Mouse (Mus musculus) embryonic facial prominence, embryonic 13.5 days (tissue): ENCODE measurements around the gene Abhd17a. TPM values are rescaled to one million over a fixed set of nuclear protein-coding genes. Genes with fewer than 3 reads are reported as not detected.
A peak's percentile ranks its signal among the peaks of the same experiment; 100 is the strongest.

Source experiments
- ATAC-seq: fragments of 200-750 bp; cut with Nextera tagmentation; 2 replicates; pipeline ENCODE4 v1.8.0; 2017; ENCODE audit warnings: low read depth; ENCODE audit not compliant: insufficient number of reproducible peaks, insufficient read depth, low FRiP score, low TSS enrichment
- H3K27ac ChIP-seq: fragments of 300-500 bp; sonication (generic); 2 replicates; pipeline ENCODE4 v1.5.1; 2015; ENCODE audit warnings: moderate library complexity, mild to moderate bottlenecking, inconsistent platforms
- H3K27me3 ChIP-seq: fragments of 300-500 bp; sonication (generic); 2 replicates; pipeline ENCODE4 v1.6.1; 2015; ENCODE audit warnings: mild to moderate bottlenecking, inconsistent platforms
- H3K36me3 ChIP-seq: fragments of 300-500 bp; sonication (generic); 2 replicates; pipeline ENCODE4 v1.6.1; 2015; ENCODE audit warnings: mild to moderate bottlenecking, inconsistent platforms
- H3K4me1 ChIP-seq: fragments of 300-500 bp; sonication (generic); 2 replicates; pipeline ENCODE4 v1.6.1; 2015; ENCODE audit warnings: inconsistent platforms
- H3K4me2 ChIP-seq: fragments of 300-500 bp; sonication (generic); 2 replicates; pipeline ENCODE4 v1.6.1; 2015; ENCODE audit warnings: moderate library complexity, mild to moderate bottlenecking, inconsistent platforms
- H3K4me3 ChIP-seq: fragments of 300-500 bp; sonication (generic); 2 replicates; pipeline ENCODE4 v1.5.1; 2015; ENCODE audit warnings: mild to moderate bottlenecking, inconsistent platforms
- H3K9ac ChIP-seq: fragments of 300-500 bp; sonication (generic); 2 replicates; pipeline ENCODE4 v1.6.1; 2015; ENCODE audit warnings: mild to moderate bottlenecking, inconsistent platforms
- H3K9me3 ChIP-seq: fragments of 300-500 bp; sonication (generic); 2 replicates; pipeline ENCODE4 v1.6.1; 2016; ENCODE audit warnings: inconsistent platforms
- WGBS: fragments of 180-500 bp; shearing (Covaris S2); methylation state at CpG from one replicate; pipeline ENCODE4 v1.1.7; 2015; ENCODE audit warnings: mixed read lengths; 5-methylcytosine and 5-hydroxymethylcytosine counted together
- polyA plus RNA-seq: library from polyadenylated mRNA; unstranded; fragments of >200 nt; fragmentation: Nextera tagmentation; extraction: Ambion mirVana; gene quantifications from 2 replicates; pipeline ENCODE4 v1.2.1, GENCODE M21; 2015

Abhd17a gene
- polyA plus RNA-seq, 1 experiment from 2014 or later = 85.3 TPM

- Histone ChIP-seq H3K27me3 (no peaks in the 10 kb centered on the region), H3K4me1 (peaks cover 65% of the 10 kb centered on the region), H3K9ac (no peak overlapping the region), H3K4me3 (no peak overlapping the region), H3K4me2 (no peak overlapping the region), H3K36me3 (peaks cover 14% of the 10 kb centered on the region), H3K9me3 (no peaks in the 10 kb centered on the region), H3K27ac (no peak overlapping the region)
- 84% methylated on average over 2 of the region's 2 CpGs for WGBS
- ATAC-seq = no peak
These were observed 17.7 kb downstream of the Abhd17a start for GRCm38 (mm10) chr10:80572477-80572876.

DNA sequence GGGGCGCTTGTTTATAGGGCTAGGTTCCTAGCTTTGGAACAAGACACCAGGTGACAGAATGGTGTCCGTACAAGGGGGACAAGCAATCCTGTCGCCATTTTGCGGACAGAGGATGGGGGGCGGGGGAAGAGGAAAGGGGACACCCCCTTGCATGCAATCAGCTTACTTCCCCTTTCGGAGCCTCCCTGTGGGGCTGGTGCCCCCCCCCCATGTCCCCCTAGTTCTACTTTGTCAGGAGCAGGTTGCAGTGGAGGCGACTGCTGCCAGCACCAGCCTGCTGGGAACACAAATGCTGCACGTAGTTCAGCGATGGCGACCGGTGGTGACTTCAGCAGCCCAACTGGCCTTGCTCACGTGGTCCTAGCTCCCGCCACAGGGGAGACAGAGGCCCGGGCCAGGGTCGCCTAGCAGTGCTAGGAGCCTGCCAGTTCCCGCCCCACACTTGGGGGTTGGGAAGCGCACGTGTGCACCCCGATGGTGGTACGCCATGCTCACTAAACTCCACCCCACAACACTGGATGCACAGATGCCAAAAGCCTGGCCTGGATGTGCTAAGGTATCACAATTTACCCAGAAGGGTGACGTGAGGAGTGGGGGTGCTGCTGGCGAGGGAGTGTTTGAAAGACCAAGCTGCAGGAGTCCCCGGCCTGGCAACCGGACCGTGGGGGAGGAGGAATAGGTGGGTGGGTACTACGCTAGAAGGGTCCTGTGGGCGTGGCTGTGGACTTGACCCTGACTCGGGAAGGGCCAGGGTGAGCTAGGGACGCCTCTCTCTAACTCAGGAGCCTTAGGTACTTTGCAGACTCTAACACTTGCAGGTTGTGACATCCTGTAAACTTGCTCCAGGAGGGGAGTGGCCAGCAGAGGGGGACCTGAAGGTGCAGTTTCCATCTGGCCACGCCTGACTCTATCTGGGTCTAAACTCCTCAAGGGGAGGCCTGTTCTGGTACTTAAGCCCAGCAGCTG lies 19.0 kb downstream of the Abhd17a start:
- peaks cover 18% of the 10 kb centered on the region for H3K36me3 ChIP-seq
- peak overlapping the region; percentile 55; the same call in 1 of the 2 replicates for H3K27ac ChIP-seq
- ATAC-seq = no peak
- H3K9ac ChIP-seq = peak overlapping the region; percentile 65
- H3K4me3 ChIP-seq = peak overlapping the region; percentile 20
- no peaks in the 10 kb centered on the region for H3K9me3 ChIP-seq
- peak overlapping the region; percentile 51 for H3K4me2 ChIP-seq
- 22% methylated on average over 30 of the region's 30 CpGs for WGBS
- no peaks in the 10 kb centered on the region for H3K27me3 ChIP-seq
- H3K4me1 ChIP-seq = peaks cover 72% of the 10 kb centered on the region

DNA sequence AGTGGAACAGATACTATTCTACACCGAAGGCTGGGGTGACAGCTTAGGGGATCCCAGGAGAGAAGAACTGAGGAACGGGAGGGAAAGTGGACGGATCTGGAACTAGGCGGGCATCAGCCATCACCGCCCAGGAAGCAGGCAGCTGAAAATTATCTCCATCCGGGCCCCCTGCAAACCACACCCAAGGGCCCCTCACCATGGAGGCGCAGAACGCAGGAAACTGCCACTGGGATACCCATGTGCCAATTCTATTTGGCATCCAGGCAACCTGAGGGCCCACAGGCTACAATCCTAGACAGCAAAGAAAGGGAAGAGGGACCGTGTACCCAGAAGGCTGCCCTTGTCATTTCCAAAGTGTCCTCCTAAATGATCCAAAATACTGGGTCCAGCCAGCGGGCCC lies 19.7 kb downstream of the Abhd17a start:
- H3K4me2 ChIP-seq = peak overlapping the region; percentile 51
- WGBS = 86% methylated on average over 10 of the region's 10 CpGs
- no peaks in the 10 kb centered on the region for H3K27me3 ChIP-seq
- H3K9me3 ChIP-seq = no peaks in the 10 kb centered on the region
- peaks cover 65% of the 10 kb centered on the region for H3K4me1 ChIP-seq
- H3K9ac ChIP-seq = peak overlapping the region; percentile 65; the same call in 1 of the 2 replicates
- 0 out of 2 replicates have a peak overlapping the region, but pooled peaks have one; percentile 20 for H3K4me3 ChIP-seq
- peaks cover 18% of the 10 kb centered on the region for H3K36me3 ChIP-seq
- ATAC-seq = no peak
- 0 out of 2 replicates have a peak overlapping the region, but pooled peaks have one; percentile 55 for H3K27ac ChIP-seq

DNA sequence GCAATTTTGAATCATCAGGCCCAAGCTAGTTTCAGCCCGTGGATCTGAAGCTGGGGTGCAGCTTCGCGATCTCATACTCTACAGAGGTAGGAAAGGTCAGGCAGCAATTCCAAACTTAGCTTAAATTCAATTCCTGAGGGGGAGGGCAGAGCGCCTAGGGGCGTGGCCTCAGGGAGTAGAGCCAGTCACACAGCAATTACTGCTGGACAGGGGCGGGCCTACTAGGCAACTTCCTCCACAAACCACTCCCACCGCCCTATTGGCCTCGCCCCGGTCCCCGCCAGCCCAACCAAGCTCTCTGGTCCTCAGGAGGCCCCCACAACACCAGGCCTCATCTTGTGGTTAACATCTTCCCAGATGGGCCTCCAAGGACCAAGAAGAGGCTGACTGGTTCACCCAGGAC lies 20.5 kb downstream of the Abhd17a start:
- H3K4me3 ChIP-seq = no peak overlapping the region
- 24% methylated on average over 10 of the region's 10 CpGs for WGBS
- H3K9me3 ChIP-seq = no peaks in the 10 kb centered on the region
- no peaks in the 10 kb centered on the region for H3K27me3 ChIP-seq
- H3K4me2 ChIP-seq = peak overlapping the region; percentile 16
- no peak overlapping the region; the same call in 1 of the 2 replicates for H3K27ac ChIP-seq
- no peak overlapping the region for H3K9ac ChIP-seq
- peaks cover 58% of the 10 kb centered on the region for H3K4me1 ChIP-seq
- H3K36me3 ChIP-seq = peaks cover 18% of the 10 kb centered on the region
- no peak for ATAC-seq

- H3K36me3 ChIP-seq = peaks cover 18% of the 10 kb centered on the region
- peaks cover 54% of the 10 kb centered on the region for H3K4me1 ChIP-seq
- no peaks in the 10 kb centered on the region for H3K9me3 ChIP-seq
- no peak overlapping the region for H3K4me3 ChIP-seq
- H3K27me3 ChIP-seq = no peaks in the 10 kb centered on the region
- no peak overlapping the region for H3K9ac ChIP-seq
- ATAC-seq = no peak
- H3K27ac ChIP-seq = no peak overlapping the region
- 96% methylated on average over 29 of the region's 29 CpGs for WGBS
- no peak overlapping the region for H3K4me2 ChIP-seq
These were observed 21.3 kb downstream of the Abhd17a start for GRCm38 (mm10) chr10:80568876-80569275.

DNA sequence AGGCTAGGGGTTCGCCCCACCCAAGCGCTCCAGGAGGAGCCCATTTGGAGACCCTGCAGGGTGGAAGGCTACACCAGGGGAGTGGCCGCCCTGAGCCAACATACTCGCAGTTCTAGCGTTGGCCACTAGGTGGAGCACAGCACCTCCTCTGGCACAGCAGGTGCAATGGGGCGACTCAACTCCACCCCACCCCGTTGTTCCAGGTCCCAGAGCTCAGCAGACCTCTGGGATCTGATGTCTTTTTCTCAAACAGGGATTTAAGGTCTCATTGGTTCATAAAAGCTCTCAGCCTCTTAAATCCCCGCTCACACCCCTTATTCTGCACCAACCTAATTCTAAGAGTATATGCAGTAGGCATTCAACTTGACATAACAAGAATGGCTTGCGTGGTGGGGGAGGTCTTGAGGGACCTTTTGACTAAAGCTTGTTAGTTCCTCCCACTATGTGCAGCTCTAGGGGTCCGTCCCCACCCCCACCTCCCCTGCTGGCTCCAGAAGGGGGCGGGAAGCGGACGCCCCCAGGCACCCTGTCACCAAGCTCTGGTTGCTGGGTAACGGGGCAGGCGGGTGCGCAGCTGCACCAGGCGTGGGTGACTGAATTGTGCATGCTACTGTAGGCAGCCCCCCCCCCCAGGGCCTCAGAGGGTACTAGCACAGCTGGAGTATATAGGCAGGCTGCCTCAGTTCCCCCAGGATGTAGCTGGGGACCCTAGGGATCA lies 23.6 kb downstream of the Abhd17a start:
- peaks cover 18% of the 10 kb centered on the region for H3K36me3 ChIP-seq
- peaks cover 40% of the 10 kb centered on the region for H3K4me1 ChIP-seq
- 23% methylated on average over 17 of the region's 17 CpGs for WGBS
- peak; percentile 16 for ATAC-seq
- no peak overlapping the region for H3K4me2 ChIP-seq
- H3K27ac ChIP-seq = no peak overlapping the region
- H3K9me3 ChIP-seq = no peaks in the 10 kb centered on the region
- no peaks in the 10 kb centered on the region for H3K27me3 ChIP-seq
- H3K9ac ChIP-seq = no peak overlapping the region
- peak overlapping the region; percentile 9; the same call in 1 of the 2 replicates for H3K4me3 ChIP-seq

DNA sequence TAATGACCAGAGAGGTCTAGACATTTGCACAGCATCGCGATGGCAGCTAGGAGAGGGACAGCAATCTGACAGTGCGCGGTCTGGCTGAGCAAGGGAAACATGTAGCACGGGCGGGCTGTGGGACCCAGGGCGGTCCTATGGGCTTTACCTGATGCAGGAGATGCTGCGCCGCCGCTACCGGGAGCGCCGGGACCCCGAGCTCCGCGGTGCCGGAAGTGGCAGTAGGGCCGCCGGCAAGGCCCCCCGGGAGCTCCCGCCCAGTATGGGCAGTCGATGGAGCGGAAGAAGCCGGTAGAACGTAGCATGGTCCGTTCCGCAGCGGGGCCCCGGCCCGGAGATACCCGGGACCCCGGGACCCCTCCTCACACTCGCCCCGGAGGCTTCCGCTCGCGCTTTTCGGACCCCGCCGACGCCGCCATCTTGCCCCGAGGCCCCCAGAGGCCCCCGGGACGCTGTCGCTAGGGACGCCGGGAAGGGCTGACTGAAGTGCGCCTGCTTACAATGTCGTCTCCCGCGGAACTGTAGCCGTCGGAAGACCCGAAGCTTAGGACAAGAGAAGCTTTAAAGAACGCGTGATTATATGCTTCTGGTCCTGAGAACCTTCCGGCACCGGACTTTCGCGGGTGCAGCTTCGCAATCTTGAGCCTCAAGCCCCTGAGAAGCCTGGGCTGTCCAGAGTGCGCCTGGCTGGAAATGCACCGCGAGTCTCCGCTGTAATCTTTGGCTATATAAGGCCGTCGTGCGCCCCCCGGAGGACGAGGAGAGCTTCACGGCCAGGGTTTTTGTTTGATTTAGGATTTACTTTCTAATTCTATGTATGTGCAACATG lies 28.8 kb downstream of the Abhd17a start, which contains the start of gene Rexo1:
TSS of gene Rexo1 (minus strand) at position 445 of the 829 bp plus-strand sequence.
- peaks cover 39% of the 10 kb centered on the region for H3K4me1 ChIP-seq
- peak within 1 kb of the TSS; percentile 89 for H3K4me2 ChIP-seq
- H3K27me3 ChIP-seq = no peaks in the 10 kb centered on the region
- H3K27ac ChIP-seq = peak within 1 kb of the TSS; percentile 92
- peak; percentile 70; the same call in 1 of the 2 replicates for ATAC-seq
- no peaks in the 10 kb centered on the region for H3K9me3 ChIP-seq
- no peaks in the 10 kb centered on the region for H3K36me3 ChIP-seq
- H3K9ac ChIP-seq = peak within 1 kb of the TSS; percentile 98
- under 1% methylated on average over 70 of the region's 72 CpGs for WGBS
- peak within 1 kb of the TSS; percentile 99 for H3K4me3 ChIP-seq

DNA sequence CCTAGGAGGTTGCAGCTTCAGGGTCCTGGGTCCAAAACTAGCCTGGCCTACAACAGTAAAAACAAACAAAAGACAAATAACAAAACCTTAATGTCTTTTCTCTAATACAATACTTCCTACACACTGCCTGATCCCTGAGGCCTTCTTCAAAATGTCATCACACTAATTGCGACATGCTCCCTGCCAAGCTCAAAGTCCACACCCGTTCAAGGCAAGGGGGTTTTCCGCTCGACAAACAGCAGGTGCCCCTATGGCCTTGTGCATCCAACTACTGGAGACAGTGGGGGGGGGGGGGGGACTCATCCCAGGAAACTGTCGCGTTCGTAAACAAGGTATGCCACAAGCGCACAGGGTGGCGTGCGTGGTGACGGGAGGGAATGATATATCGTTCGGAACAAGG lies 29.5 kb downstream of the Abhd17a start:
- Histone ChIP-seq H3K27ac (peak overlapping the region; percentile 92), H3K4me2 (peak overlapping the region; percentile 89), H3K36me3 (no peaks in the 10 kb centered on the region), H3K4me1 (peaks cover 38% of the 10 kb centered on the region), H3K9ac (peak overlapping the region; percentile 98), H3K4me3 (peak overlapping the region; percentile 99), H3K9me3 (no peaks in the 10 kb centered on the region), H3K27me3 (no peaks in the 10 kb centered on the region)
- no peak for ATAC-seq
- 2% methylated on average over 13 of the region's 13 CpGs for WGBS

DNA sequence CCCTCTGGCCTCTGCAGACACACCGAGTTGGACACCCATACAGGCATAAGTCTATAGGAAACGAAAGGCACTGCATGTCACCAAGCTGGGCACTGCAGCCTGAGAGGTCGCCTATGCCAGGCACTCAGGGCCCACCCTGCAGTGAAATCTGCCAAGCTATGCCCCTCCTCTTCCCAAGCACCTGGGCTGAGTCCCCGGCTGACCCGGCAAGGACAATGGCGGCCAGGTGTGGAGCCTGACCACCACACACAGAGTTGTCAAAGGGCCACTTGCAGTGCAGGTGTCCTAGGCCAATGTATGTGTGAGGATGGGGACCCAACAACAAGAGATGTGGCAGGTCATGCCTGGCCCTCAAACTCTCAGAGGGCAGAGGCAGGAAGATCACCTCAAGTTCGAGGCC lies 30.7 kb downstream of the Abhd17a start:
- no peaks in the 10 kb centered on the region for H3K27me3 ChIP-seq
- H3K4me3 ChIP-seq = no peak overlapping the region
- H3K36me3 ChIP-seq = no peaks in the 10 kb centered on the region
- no peaks in the 10 kb centered on the region for H3K9me3 ChIP-seq
- H3K27ac ChIP-seq = no peak overlapping the region
- peak overlapping the region; percentile 32; the same call in 1 of the 2 replicates for H3K9ac ChIP-seq
- H3K4me2 ChIP-seq = peak overlapping the region; percentile 14; the same call in 1 of the 2 replicates
- ATAC-seq = no peak
- peaks cover 38% of the 10 kb centered on the region for H3K4me1 ChIP-seq
- 91% methylated on average over 7 of the region's 7 CpGs for WGBS

DNA sequence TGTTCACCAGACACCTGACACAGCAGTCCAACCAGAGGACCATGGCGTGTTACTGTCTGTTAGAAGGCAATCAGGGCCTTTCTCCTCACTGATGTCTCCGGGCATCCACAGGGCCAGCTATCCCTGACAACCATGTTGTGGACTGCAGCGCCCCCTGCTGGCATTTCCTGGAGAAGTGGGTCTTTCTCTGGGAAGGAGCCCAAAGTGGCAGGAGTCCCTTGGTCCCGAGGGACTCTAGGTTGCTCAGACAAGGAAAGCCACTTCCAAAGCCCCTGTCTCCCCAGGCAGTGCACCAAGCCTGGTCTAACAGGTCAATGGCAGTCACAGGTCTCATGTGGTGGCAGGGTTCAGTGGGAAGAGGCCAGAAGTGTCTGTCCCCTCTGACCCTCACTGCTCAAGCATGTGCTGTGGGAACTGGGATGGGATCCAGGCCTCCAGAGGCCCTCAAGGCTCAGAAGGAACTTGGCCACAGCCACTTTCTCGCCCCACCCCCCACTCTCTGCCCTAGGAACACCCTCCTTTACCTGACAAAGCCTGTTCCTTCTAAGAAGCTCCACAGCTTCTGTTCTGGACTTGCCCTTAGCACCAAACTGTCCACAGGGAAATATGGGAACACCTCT lies 32.7 kb downstream of the Abhd17a start:
- ATAC-seq = no peak
- H3K4me1 ChIP-seq = peaks cover 33% of the 10 kb centered on the region
- 38% methylated on average over 5 of the region's 5 CpGs for WGBS
- H3K27me3 ChIP-seq = no peaks in the 10 kb centered on the region
- no peak overlapping the region for H3K4me2 ChIP-seq
- no peaks in the 10 kb centered on the region for H3K9me3 ChIP-seq
- no peak overlapping the region for H3K4me3 ChIP-seq
- peak overlapping the region; percentile 54; the same call in 1 of the 2 replicates for H3K9ac ChIP-seq
- no peak overlapping the region for H3K27ac ChIP-seq
- H3K36me3 ChIP-seq = no peaks in the 10 kb centered on the region
